Mouse (Mus musculus) midbrain, embryonic 11.5 days (tissue): ENCODE measurements around the gene Col4a3bp. TPM values are rescaled to one million over a fixed set of nuclear protein-coding genes. Genes with fewer than 3 reads are reported as not detected.

Source experiments
- ATAC-seq: fragments of 200-750 bp; cut with Nextera tagmentation; 2 replicates; pipeline ENCODE4 v1.8.0; 2017; ENCODE audit warnings: moderate TSS enrichment, moderate library complexity; ENCODE audit not compliant: low FRiP score
- DNase-seq: peaks from one replicate; pipeline ENCODE4 v3.0.0; 2015; ENCODE audit warnings: low spot score; ENCODE audit errors: missing footprints
- H3K27ac ChIP-seq: fragments of 300-500 bp; sonication (generic); 2 replicates; pipeline ENCODE4 v1.5.1; 2014; ENCODE audit warnings: low read depth, low read length
- H3K27me3 ChIP-seq: fragments of 300-500 bp; sonication (generic); 2 replicates; pipeline ENCODE4 v1.6.1; 2014; ENCODE audit warnings: mild to moderate bottlenecking, low read length, moderate library complexity, mixed read lengths; ENCODE audit not compliant: control insufficient read depth, insufficient read depth
- H3K36me3 ChIP-seq: fragments of 300-500 bp; sonication (generic); 2 replicates; pipeline ENCODE4 v1.6.1; 2014; ENCODE audit warnings: mild to moderate bottlenecking, low read length, moderate library complexity, mixed read lengths; ENCODE audit not compliant: control insufficient read depth, insufficient read depth
- H3K4me1 ChIP-seq: fragments of 300-500 bp; sonication (generic); 2 replicates; pipeline ENCODE4 v1.6.1; 2014; ENCODE audit warnings: low read length; ENCODE audit not compliant: control insufficient read depth, insufficient read depth
- H3K4me2 ChIP-seq: fragments of 300-500 bp; sonication (generic); 2 replicates; pipeline ENCODE4 v1.6.1; 2014; ENCODE audit warnings: mild to moderate bottlenecking, moderate library complexity
- H3K4me3 ChIP-seq: fragments of 300-500 bp; sonication (generic); 2 replicates; pipeline ENCODE4 v1.5.1; 2014; ENCODE audit warnings: low read depth, low read length
- H3K9ac ChIP-seq: fragments of 300-500 bp; sonication (generic); 2 replicates; pipeline ENCODE4 v1.6.1; 2014; ENCODE audit warnings: low read length
- H3K9me3 ChIP-seq: fragments of 300-500 bp; sonication (generic); 2 replicates; pipeline ENCODE4 v1.6.1; 2016; ENCODE audit warnings: low read length; ENCODE audit not compliant: control insufficient read depth
- WGBS: fragments of 180-500 bp; shearing (Covaris S2); extraction: QIAGEN DNeasy Blood & Tissue Kit; methylation state at CpG from one replicate; pipeline ENCODE4 v1.1.7; 2014; 5-methylcytosine and 5-hydroxymethylcytosine counted together
- polyA plus RNA-seq: library from polyadenylated mRNA; unstranded; fragments of >200 nt; fragmentation: Nextera tagmentation; extraction: Ambion mirVana; gene quantifications from 2 replicates; pipeline ENCODE4 v1.2.1, GENCODE M21; 2014

Col4a3bp gene
- polyA plus RNA-seq, 1 experiment from 2014 or later: 6.9 TPM

DNA sequence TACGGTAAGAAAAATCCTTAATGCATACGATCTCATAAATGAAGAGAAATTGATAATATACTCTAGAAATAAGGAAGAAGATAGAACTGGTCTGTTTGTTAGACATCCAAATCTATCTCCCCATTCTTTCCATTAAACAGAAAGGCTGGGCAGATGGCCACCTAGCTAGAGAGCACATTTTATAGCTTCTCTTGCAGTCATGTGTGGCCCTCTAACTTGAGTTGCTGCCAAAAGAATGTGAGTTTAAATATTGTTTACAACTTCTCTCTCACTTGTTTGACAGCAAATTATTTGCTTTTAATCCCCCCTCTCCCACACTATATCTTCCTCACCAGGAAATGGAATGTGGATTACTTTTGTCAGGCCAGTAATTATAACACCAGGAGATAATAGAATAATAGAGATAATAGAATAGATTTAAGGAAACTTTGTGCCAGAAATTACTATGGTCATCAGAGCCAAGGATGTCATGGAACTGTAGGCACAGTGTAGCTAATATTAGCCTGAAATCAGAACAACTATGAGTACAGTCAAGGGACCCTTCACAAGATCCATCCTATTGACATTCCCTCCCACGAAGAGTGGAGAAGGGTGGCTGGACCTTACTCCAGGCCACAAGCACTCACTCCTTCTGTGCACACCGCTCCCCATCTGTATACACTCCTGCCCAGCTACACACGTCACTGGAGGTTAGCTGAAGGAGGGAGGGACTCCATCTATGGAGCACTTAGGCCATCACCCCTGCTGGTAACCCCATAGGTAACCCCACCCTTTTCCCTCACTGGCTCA is 28.1 kb upstream of the Col4a3bp start:
- DNase-seq (no peak), ATAC-seq (no peak)
- no peaks in the 10 kb centered on the region for H3K36me3 ChIP-seq
- no peaks in the 10 kb centered on the region for H3K4me1 ChIP-seq
- no peak overlapping the region for H3K4me3 ChIP-seq
- H3K4me2 ChIP-seq: no peak overlapping the region
- 92% methylated on average over 5 of the region's 5 CpGs for WGBS
- H3K9ac ChIP-seq: no peak overlapping the region
- H3K27me3 ChIP-seq: no peaks in the 10 kb centered on the region
- H3K9me3 ChIP-seq: no peaks in the 10 kb centered on the region
- H3K27ac ChIP-seq: no peak overlapping the region

- Histone ChIP-seq H3K9me3 (no peaks in the 10 kb centered on the region), H3K4me3 (no peak overlapping the region), H3K4me2 (no peak overlapping the region), H3K9ac (no peak overlapping the region), H3K4me1 (no peaks in the 10 kb centered on the region), H3K27me3 (no peaks in the 10 kb centered on the region), H3K36me3 (no peaks in the 10 kb centered on the region), H3K27ac (no peak overlapping the region)
- WGBS: 97% methylated on average over 9 of the region's 9 CpGs
- no peak for DNase-seq
- ATAC-seq: no peak
Measured at GRCm38 (mm10) chr13:96516249-96516648, 26.2 kb upstream of the Col4a3bp start.

- no peaks in the 10 kb centered on the region for H3K4me1 ChIP-seq
- no peak overlapping the region for H3K4me3 ChIP-seq
- no peak for ATAC-seq
- H3K27ac ChIP-seq: no peak overlapping the region
- no peak overlapping the region for H3K4me2 ChIP-seq
- no peaks in the 10 kb centered on the region for H3K27me3 ChIP-seq
- WGBS: 97% methylated on average over 2 of the region's 2 CpGs
- no peak overlapping the region for H3K9ac ChIP-seq
- H3K36me3 ChIP-seq: no peaks in the 10 kb centered on the region
- DNase-seq: no peak
- H3K9me3 ChIP-seq: no peaks in the 10 kb centered on the region
Measured at GRCm38 (mm10) chr13:96517335-96517734, 25.1 kb upstream of the Col4a3bp start.

DNA sequence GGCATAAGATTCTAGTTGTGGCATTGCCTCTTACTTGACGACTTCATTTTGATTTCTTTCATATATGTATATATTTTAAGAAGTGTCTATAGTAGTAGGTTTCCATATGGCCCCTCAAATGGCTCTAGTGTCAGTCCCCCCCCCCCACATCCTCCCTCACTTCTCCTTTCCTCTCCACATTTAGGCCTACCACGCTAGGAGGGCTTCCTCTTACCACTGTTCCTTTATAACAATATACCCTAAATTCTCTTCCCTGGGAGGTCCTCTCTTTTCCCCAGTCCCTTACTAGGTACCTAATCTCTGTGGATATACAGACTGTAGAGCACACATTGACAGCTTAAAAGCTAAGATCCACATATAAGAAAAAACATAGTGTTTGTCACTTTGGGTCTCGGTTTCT is 21.1 kb upstream of the Col4a3bp start:
- no peaks in the 10 kb centered on the region for H3K36me3 ChIP-seq
- ATAC-seq (no peak), DNase-seq (no peak)
- H3K4me1 ChIP-seq: no peaks in the 10 kb centered on the region
- no peak overlapping the region for H3K9ac ChIP-seq
- no peaks in the 10 kb centered on the region for H3K27me3 ChIP-seq
- H3K27ac ChIP-seq: no peak overlapping the region
- H3K4me2 ChIP-seq: no peak overlapping the region
- no peak overlapping the region for H3K4me3 ChIP-seq
- H3K9me3 ChIP-seq: no peaks in the 10 kb centered on the region
- 89% methylated on average over 3 of the region's 3 CpGs for WGBS

DNA sequence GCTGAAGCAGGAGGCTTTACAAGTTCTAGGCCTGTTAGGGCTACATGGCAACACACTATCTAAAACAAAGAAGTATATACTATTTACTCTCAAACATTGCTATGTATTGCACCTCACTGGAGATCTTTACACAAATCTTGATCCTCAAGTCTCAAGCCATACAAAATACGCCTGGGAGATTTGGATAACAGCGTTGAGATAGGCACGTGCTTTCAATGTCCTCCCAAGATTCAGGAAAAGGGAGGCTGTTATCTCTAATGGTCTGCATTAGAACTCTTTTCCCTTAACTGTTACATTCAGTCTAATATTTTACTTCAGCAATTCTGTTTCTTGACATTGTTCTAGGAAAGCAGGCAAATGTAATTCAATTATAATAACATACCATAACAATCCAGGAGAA is 15.4 kb upstream of the Col4a3bp start:
- H3K4me3 ChIP-seq: no peak overlapping the region
- no peaks in the 10 kb centered on the region for H3K27me3 ChIP-seq
- no peaks in the 10 kb centered on the region for H3K9me3 ChIP-seq
- no peak overlapping the region for H3K9ac ChIP-seq
- ATAC-seq: no peak
- no peak overlapping the region for H3K27ac ChIP-seq
- WGBS: 94% methylated on average over 3 of the region's 3 CpGs
- no peak for DNase-seq
- H3K4me1 ChIP-seq: no peaks in the 10 kb centered on the region
- no peak overlapping the region for H3K4me2 ChIP-seq
- no peaks in the 10 kb centered on the region for H3K36me3 ChIP-seq

DNA sequence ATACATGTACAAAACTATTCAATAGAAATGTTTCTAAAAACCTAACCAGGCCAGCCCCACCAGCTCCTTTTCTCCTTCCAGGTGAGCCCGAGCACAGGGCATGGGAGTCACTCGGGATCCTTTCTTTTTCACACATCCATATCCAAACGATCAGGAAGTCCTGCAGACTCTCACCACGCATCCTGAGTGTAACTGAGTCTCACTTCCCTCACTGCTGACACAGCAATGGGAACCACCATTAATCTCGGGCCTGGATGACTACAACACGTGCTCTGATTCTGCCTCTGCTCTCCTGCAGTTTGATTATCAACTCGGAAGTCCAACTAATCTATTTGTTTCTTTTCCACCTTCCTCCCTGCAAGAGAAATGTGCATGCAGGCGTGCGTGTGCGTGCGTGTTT is 14.6 kb upstream of the Col4a3bp start:
- no peaks in the 10 kb centered on the region for H3K4me1 ChIP-seq
- DNase-seq: no peak
- ATAC-seq: no peak
- no peak overlapping the region for H3K9ac ChIP-seq
- no peak overlapping the region for H3K4me3 ChIP-seq
- H3K9me3 ChIP-seq: no peaks in the 10 kb centered on the region
- H3K36me3 ChIP-seq: no peaks in the 10 kb centered on the region
- no peak overlapping the region for H3K27ac ChIP-seq
- H3K27me3 ChIP-seq: no peaks in the 10 kb centered on the region
- 91% methylated on average over 11 of the region's 11 CpGs for WGBS
- H3K4me2 ChIP-seq: no peak overlapping the region

- ATAC-seq: no peak
- Histone ChIP-seq H3K27me3 (no peaks in the 10 kb centered on the region), H3K36me3 (no peaks in the 10 kb centered on the region), H3K9me3 (no peaks in the 10 kb centered on the region), H3K4me3 (no peak overlapping the region), H3K9ac (no peak overlapping the region), H3K4me1 (peaks cover 2% of the 10 kb centered on the region; the same call in 1 of the 2 replicates), H3K27ac (no peak overlapping the region), H3K4me2 (no peak overlapping the region)
- 96% methylated on average over 3 of the region's 3 CpGs for WGBS
- DNase-seq: no peak
Measured at GRCm38 (mm10) chr13:96528776-96529175, 13.6 kb upstream of the Col4a3bp start.

- WGBS: 92% methylated on average over 3 of the region's 3 CpGs
- no peak overlapping the region for H3K4me3 ChIP-seq
- DNase-seq: no peak
- ATAC-seq: no peak
- no peak overlapping the region for H3K9ac ChIP-seq
- H3K27ac ChIP-seq: no peak overlapping the region
- H3K9me3 ChIP-seq: no peaks in the 10 kb centered on the region
- no peaks in the 10 kb centered on the region for H3K36me3 ChIP-seq
- no peaks in the 10 kb centered on the region for H3K27me3 ChIP-seq
- H3K4me2 ChIP-seq: no peak overlapping the region
- H3K4me1 ChIP-seq: peaks cover 2% of the 10 kb centered on the region; the same call in 1 of the 2 replicates
Measured at GRCm38 (mm10) chr13:96529542-96529941, 12.9 kb upstream of the Col4a3bp start.

DNA sequence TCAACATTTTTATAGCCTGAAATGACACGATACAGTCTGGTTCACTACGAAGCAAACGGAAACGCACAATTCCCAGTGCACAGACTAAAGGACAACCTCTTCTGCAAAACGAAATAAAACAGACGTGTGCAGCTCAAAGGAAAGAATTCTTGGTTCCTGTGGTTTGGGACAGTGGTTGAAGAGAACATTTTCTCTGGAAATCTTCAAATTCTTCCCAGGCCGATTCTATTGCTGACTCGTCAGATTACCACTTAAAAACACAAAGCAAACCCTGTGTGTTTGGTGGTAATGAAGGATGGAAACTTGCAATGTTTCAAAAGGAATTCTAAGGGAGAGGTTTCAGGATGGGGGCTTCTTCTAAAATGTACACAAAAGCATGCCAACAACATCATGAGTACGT is 12.4 kb upstream of the Col4a3bp start:
- Histone ChIP-seq H3K9me3 (no peaks in the 10 kb centered on the region), H3K4me2 (no peak overlapping the region), H3K4me1 (peaks cover 2% of the 10 kb centered on the region; the same call in 1 of the 2 replicates), H3K4me3 (no peak overlapping the region), H3K27ac (no peak overlapping the region), H3K36me3 (no peaks in the 10 kb centered on the region), H3K27me3 (no peaks in the 10 kb centered on the region), H3K9ac (no peak overlapping the region)
- ATAC-seq: no peak
- 94% methylated on average over 9 of the region's 9 CpGs for whole genome bisulfite sequencing
- no peak for DNase-seq
